Mouse (Mus musculus): Measurements from ENCODE around the gene Cdx2.

- TF ChIP-seq CTCF (IDR thresholded peaks at IDR 0.05; ENCODE audit: extremely low read depth, insufficient read length, insufficient replicate concordance, low read depth, low read length) (no peak), POLR2A (IDR thresholded peaks at IDR 0.05; ENCODE audit: low read depth, low read length) (peak; percentile 12; the same call in 1 of the 2 replicates)
Observed at GRCm38 (mm10) chr5:147315432-147316075, 8.5 kb upstream of the Cdx2 start.

Data from small intestine, adult 2 months (tissue).